Mouse (Mus musculus): ENCODE data around the gene Rgs7.

Rgs7 gene

DNA sequence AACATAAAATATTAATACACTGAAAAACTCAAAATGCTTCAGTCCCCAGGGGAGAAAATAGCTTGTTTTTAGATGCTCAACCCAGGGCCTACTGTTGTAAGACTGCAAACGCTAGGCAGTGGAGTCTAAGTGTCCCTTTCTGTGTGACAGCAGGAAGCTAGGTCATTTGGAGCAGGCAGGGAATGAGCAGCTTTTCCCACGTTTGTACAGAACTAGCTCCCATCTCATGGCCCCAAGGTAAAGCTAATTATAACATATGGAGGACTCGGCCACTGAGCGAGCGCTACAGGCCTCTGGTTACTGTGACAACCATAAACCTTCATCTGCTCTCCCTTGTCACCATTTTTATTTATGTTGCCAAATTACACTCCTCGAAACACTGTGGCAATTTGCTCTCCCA lies 460.3 kb downstream of the Rgs7 start:
- DNase-seq (ENCODE audit: low spot score in 2 of 2): no peak

DNA sequence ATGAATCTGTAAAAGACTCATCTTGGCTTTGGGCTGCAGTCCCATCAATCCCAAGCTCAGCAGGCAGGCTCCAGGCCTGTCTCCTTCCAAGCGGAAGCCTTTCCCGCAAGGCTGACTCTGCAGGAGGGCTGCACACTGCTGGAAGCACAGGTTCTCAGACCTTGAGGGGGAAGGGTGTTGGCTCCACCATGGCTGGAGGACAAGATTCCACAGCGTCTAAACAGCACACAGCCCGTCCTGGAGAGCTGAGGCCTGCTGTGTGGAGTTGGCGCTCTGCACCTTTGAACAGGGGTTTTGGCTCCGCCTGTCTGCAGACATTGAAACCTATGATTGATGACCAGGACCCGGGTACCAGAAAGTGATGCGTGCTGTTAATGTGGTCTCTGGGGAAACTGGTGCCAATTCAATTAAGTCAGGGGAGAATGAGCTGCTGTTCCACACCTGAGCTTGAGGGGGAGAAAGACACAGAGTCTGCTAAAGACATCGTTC lies 463.5 kb downstream of the Rgs7 start:
- DNase-seq (ENCODE audit: low spot score in 2 of 2): no peak

DNA sequence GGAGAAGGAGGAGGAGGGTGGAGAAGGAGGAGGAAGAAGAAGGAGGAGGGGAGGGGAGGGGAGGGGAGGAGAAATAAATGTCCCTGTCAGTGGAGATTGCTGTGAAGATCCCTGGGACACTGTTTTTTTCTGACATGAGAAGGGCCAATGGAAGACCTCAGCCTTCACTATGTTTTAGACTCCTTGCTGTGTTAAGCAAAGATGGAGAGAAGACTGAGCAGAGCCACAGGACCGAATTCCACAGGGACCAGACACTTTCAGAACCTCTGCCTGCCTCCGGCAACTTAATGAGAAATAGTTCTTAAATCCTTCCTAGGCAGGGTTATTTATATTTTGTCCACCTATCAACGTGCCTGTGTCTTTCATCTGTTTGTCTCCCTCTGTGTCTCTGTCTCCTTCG lies 464.0 kb downstream of the Rgs7 start:
- DNase-seq (ENCODE audit: low spot score in 2 of 2): no peak

DNA sequence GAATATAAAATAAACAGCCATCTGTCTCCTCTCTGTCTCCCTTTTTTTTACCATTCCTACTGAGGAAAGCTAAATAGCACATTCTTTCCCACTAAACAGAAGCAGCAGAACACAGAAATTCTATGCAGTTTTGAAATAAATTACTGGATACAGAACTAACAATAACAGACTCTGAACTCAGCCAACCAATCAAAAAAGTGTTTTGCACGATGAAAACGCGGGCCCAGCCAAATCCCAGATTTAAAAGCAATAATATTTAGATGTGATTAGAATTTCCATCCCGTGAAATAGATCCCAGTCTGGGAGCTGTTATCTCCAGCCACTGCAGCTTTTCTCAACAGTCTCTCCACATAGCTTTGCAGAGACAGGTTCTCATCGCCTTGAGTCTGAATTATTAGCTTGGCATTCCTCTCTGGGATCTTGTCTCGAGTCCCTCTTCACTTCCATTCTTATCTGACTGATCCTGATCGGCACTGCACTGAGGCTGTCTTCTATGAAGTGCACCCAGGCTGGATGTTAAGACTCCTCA lies 466.5 kb downstream of the Rgs7 start:
- DNase-seq (ENCODE audit: low spot score in 2 of 2): no peak

DNA sequence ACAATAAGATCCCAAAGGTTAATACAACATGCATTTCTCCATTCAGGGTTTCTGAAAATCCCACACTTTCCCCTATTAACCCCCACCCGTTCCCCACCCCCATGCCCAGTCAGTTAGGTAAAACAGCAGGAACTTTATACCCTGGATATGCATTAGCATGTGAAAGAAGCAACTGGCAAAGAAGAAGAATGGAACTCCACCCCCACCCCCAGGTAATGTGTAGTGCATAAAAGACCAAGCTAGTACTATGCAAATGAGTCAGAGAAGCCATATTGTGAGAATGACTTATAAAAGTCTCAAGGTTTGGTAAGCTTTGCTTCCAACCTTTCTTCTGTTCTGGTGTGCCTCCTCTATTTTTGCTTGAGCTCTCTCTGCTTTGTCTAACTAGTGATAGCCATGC lies 468.2 kb downstream of the Rgs7 start:
- DNase-seq (ENCODE audit: low spot score in 2 of 2): no peak
